Mouse (Mus musculus) kidney, postnatal 36 days (tissue): ENCODE results near the gene Rgs8.

Experiments
- DNase-seq, 2 experiments: peaks; one replicate each; pipeline ENCODE4 v3.0.0; 2021 to 2022; ENCODE audit warnings: mixed read lengths in 2 of 2

The Rgs8 gene

GRCm38 (mm10) chr1:153652938-153653623 is at the start of gene Rgs8:
Gene Rgs8 (plus strand): TSS chr1:153653025.
- DNase-seq, result peak in 1 of 2 experiments; percentile 6

GRCm38 (mm10) chr1:153617340-153617830 is 35.4 kb upstream of the Rgs8 start:
- DNase-seq, result no peak

GRCm38 (mm10) chr1:153623036-153623435 is 29.8 kb upstream of the Rgs8 start:
- no peak for DNase-seq

GRCm38 (mm10) chr1:153632686-153633085 is 20.1 kb upstream of the Rgs8 start:
- no peak for DNase-seq

- DNase-seq, result no peak
Measured at GRCm38 (mm10) chr1:153635056-153635455, 17.8 kb upstream of the Rgs8 start.

GRCm38 (mm10) chr1:153635521-153635920 is 17.3 kb upstream of the Rgs8 start:
- peak; percentile 82 to 87 for DNase-seq

GRCm38 (mm10) chr1:153636821-153637220 is 16.0 kb upstream of the Rgs8 start:
- DNase-seq, result no peak

- peak in 1 of 2 experiments; percentile 55 for DNase-seq
Measured at GRCm38 (mm10) chr1:153641492-153641939, 11.3 kb upstream of the Rgs8 start.

GRCm38 (mm10) chr1:153641940-153642501 is 10.8 kb upstream of the Rgs8 start:
- DNase-seq, result peak; percentile 41 to 64

GRCm38 (mm10) chr1:153653674-153654073 is 849 bp downstream of the Rgs8 start:
- DNase-seq, result no peak

- no peak for DNase-seq
Measured at GRCm38 (mm10) chr1:153659666-153660065, 6.8 kb downstream of the Rgs8 start.

GRCm38 (mm10) chr1:153660982-153661688 is 8.3 kb downstream of the Rgs8 start:
- DNase-seq, result peak; percentile 15 to 20

GRCm38 (mm10) chr1:153661689-153662002 is 8.8 kb downstream of the Rgs8 start:
- DNase-seq, result peak; percentile 47 to 58

GRCm38 (mm10) chr1:153662362-153662761 is 9.5 kb downstream of the Rgs8 start:
- no peak for DNase-seq

- no peak for DNase-seq
Measured at GRCm38 (mm10) chr1:153665066-153665715, 12.4 kb downstream of the Rgs8 start.

- no peak for DNase-seq
Measured at GRCm38 (mm10) chr1:153666236-153666635, 13.4 kb downstream of the Rgs8 start.

- DNase-seq, result no peak
Measured at GRCm38 (mm10) chr1:153667244-153667727, 14.5 kb downstream of the Rgs8 start.

GRCm38 (mm10) chr1:153667781-153668180 is 15.0 kb downstream of the Rgs8 start:
- no peak for DNase-seq

GRCm38 (mm10) chr1:153669086-153669485 is 16.3 kb downstream of the Rgs8 start:
- peak; percentile 9 to 12 for DNase-seq

GRCm38 (mm10) chr1:153669728-153670127 is 16.9 kb downstream of the Rgs8 start:
- no peak for DNase-seq

- DNase-seq, result no peak
Measured at GRCm38 (mm10) chr1:153671352-153671751, 18.5 kb downstream of the Rgs8 start.

- DNase-seq, result no peak
Measured at GRCm38 (mm10) chr1:153672698-153673097, 19.9 kb downstream of the Rgs8 start.

GRCm38 (mm10) chr1:153673900-153674299 is 21.1 kb downstream of the Rgs8 start:
- DNase-seq, result no peak
